Mouse (Mus musculus): ENCODE data around the gene Oxnad1. TPM values are rescaled to one million over a fixed set of nuclear protein-coding genes. Genes with fewer than 3 reads are reported as not detected.
"Not testable (repeated sequence)": the region's sequence is repeated elsewhere in the genome, so short reads cannot be mapped to it uniquely, and the experiment has no call there.

The Oxnad1 gene
- polyA plus RNA-seq, 1 experiment from 2014 or later = 20.1 TPM

- peaks cover 62% of the 10 kb centered on the region for H3K36me3 ChIP-seq (replicated peaks)
- no peak overlapping the region for H3K27ac ChIP-seq (replicated peaks)
- H3K4me3 ChIP-seq = no peak overlapping the region
- DNase-seq (ENCODE audit: low spot score) = no peak
- H3K4me1 ChIP-seq = peaks cover 31% of the 10 kb centered on the region
- no peaks in the 10 kb centered on the region for H3K9me3 ChIP-seq
- H3K27me3 ChIP-seq (replicated peaks; ENCODE audit: low read depth, poor library complexity, severe bottlenecking) = no peaks in the 10 kb centered on the region
- WGBS = 89% methylated on average over 11 of the region's 11 CpGs
Observed at GRCm38 (mm10) chr14:32093500-32094117, 8.4 kb downstream of the Oxnad1 start.

GRCm38 (mm10) chr14:32095646-32096045 is 10.5 kb downstream of the Oxnad1 start:
- H3K36me3 ChIP-seq (replicated peaks) = peaks cover 82% of the 10 kb centered on the region
- 86% methylated on average over 5 of the region's 5 CpGs for WGBS
- DNase-seq (ENCODE audit: low spot score) = no peak
- no peaks in the 10 kb centered on the region for H3K27me3 ChIP-seq (replicated peaks; ENCODE audit: low read depth, poor library complexity, severe bottlenecking)
- peaks cover 19% of the 10 kb centered on the region for H3K4me1 ChIP-seq
- no peak overlapping the region for H3K4me3 ChIP-seq
- no peak overlapping the region for H3K27ac ChIP-seq (replicated peaks)
- no peaks in the 10 kb centered on the region for H3K9me3 ChIP-seq

GRCm38 (mm10) chr14:32096740-32097139 is 11.6 kb downstream of the Oxnad1 start:
- WGBS = 87% methylated on average over 5 of the region's 5 CpGs
- peaks cover 89% of the 10 kb centered on the region for H3K36me3 ChIP-seq (replicated peaks)
- no peaks in the 10 kb centered on the region for H3K9me3 ChIP-seq
- H3K4me1 ChIP-seq = peaks cover 8% of the 10 kb centered on the region
- H3K27ac ChIP-seq (replicated peaks) = no peak overlapping the region
- no peak overlapping the region for H3K4me3 ChIP-seq
- no peaks in the 10 kb centered on the region for H3K27me3 ChIP-seq (replicated peaks; ENCODE audit: low read depth, poor library complexity, severe bottlenecking)
- DNase-seq (ENCODE audit: low spot score) = no peak

- no peak for DNase-seq (ENCODE audit: low spot score)
- 93% methylated on average over 7 of the region's 7 CpGs for WGBS
- no peaks in the 10 kb centered on the region for H3K27me3 ChIP-seq (replicated peaks; ENCODE audit: low read depth, poor library complexity, severe bottlenecking)
- H3K36me3 ChIP-seq (replicated peaks) = peaks cover 90% of the 10 kb centered on the region
- H3K27ac ChIP-seq (replicated peaks) = no peak overlapping the region
- no peak overlapping the region for H3K4me3 ChIP-seq
- H3K9me3 ChIP-seq = no peaks in the 10 kb centered on the region
- no peaks in the 10 kb centered on the region for H3K4me1 ChIP-seq
Observed at GRCm38 (mm10) chr14:32097691-32098090, 12.5 kb downstream of the Oxnad1 start.

- no peaks in the 10 kb centered on the region for H3K27me3 ChIP-seq (replicated peaks; ENCODE audit: low read depth, poor library complexity, severe bottlenecking)
- H3K36me3 ChIP-seq (replicated peaks) = peaks cover 89% of the 10 kb centered on the region
- no peak for DNase-seq (ENCODE audit: low spot score)
- H3K9me3 ChIP-seq = no peaks in the 10 kb centered on the region
- WGBS = 89% methylated on average over 3 of the region's 3 CpGs
- no peaks in the 10 kb centered on the region for H3K4me1 ChIP-seq
- no peak overlapping the region for H3K4me3 ChIP-seq
- H3K27ac ChIP-seq (replicated peaks) = no peak overlapping the region
Observed at GRCm38 (mm10) chr14:32098951-32099350, 13.8 kb downstream of the Oxnad1 start.

- Histone ChIP-seq H3K27ac (replicated peaks) (no peak overlapping the region), H3K4me1 (peaks cover 6% of the 10 kb centered on the region; the same call in 1 of the 2 replicates), H3K9me3 (no peaks in the 10 kb centered on the region), H3K36me3 (replicated peaks) (peaks cover 49% of the 10 kb centered on the region), H3K4me3 (no peak overlapping the region), H3K27me3 (replicated peaks; ENCODE audit: low read depth, poor library complexity, severe bottlenecking) (no peaks in the 10 kb centered on the region)
- WGBS = 88% methylated on average over 4 of the region's 4 CpGs
- DNase-seq (ENCODE audit: low spot score) = no peak
Observed at GRCm38 (mm10) chr14:32103556-32103955, 18.4 kb downstream of the Oxnad1 start.

- Histone ChIP-seq H3K36me3 (replicated peaks) (peaks cover 28% of the 10 kb centered on the region), H3K27ac (replicated peaks) (no peak overlapping the region), H3K27me3 (replicated peaks; ENCODE audit: low read depth, poor library complexity, severe bottlenecking) (no peaks in the 10 kb centered on the region), H3K9me3 (no peaks in the 10 kb centered on the region), H3K4me1 (peaks cover 6% of the 10 kb centered on the region; the same call in 1 of the 2 replicates), H3K4me3 (no peak overlapping the region)
- 60% methylated on average over 7 of the region's 7 CpGs for WGBS
- no peak for DNase-seq (ENCODE audit: low spot score)
Observed at GRCm38 (mm10) chr14:32105663-32106062, 20.5 kb downstream of the Oxnad1 start.

- H3K27me3 ChIP-seq (replicated peaks; ENCODE audit: low read depth, poor library complexity, severe bottlenecking) = no peaks in the 10 kb centered on the region
- H3K36me3 ChIP-seq (replicated peaks) = peaks cover 20% of the 10 kb centered on the region
- no peaks in the 10 kb centered on the region for H3K9me3 ChIP-seq
- WGBS = 89% methylated on average over 4 of the region's 4 CpGs
- no peak overlapping the region for H3K4me3 ChIP-seq
- no peak overlapping the region for H3K27ac ChIP-seq (replicated peaks)
- DNase-seq (ENCODE audit: low spot score) = no peak
- H3K4me1 ChIP-seq = peaks cover 6% of the 10 kb centered on the region; the same call in 1 of the 2 replicates
Observed at GRCm38 (mm10) chr14:32106911-32107310, 21.7 kb downstream of the Oxnad1 start.

GRCm38 (mm10) chr14:32112124-32112523 is 26.9 kb downstream of the Oxnad1 start:
- WGBS = 91% methylated on average over 10 of the region's 10 CpGs
- H3K9me3 ChIP-seq; DNase-seq (ENCODE audit: low spot score); H3K4me1 ChIP-seq; H3K27ac ChIP-seq (replicated peaks); H3K36me3 ChIP-seq (replicated peaks); H3K27me3 ChIP-seq (replicated peaks; ENCODE audit: low read depth, poor library complexity, severe bottlenecking); H3K4me3 ChIP-seq: not testable (repeated sequence)

GRCm38 (mm10) chr14:32120940-32121919 is 36.1 kb downstream of the Oxnad1 start:
- Histone ChIP-seq H3K4me3 (no peak overlapping the region), H3K9me3 (no peaks in the 10 kb centered on the region), H3K27ac (replicated peaks) (no peak overlapping the region), H3K27me3 (replicated peaks; ENCODE audit: low read depth, poor library complexity, severe bottlenecking) (no peaks in the 10 kb centered on the region), H3K4me1 (peaks cover 6% of the 10 kb centered on the region; the same call in 1 of the 2 replicates), H3K36me3 (replicated peaks) (no peaks in the 10 kb centered on the region)
- DNase-seq (ENCODE audit: low spot score) = no peak
- 73% methylated on average over 11 of the region's 11 CpGs for WGBS

- Histone ChIP-seq H3K27me3 (replicated peaks; ENCODE audit: low read depth, poor library complexity, severe bottlenecking) (no peaks in the 10 kb centered on the region), H3K36me3 (replicated peaks) (no peaks in the 10 kb centered on the region), H3K9me3 (no peaks in the 10 kb centered on the region), H3K4me1 (peaks cover 6% of the 10 kb centered on the region; the same call in 1 of the 2 replicates), H3K4me3 (no peak overlapping the region), H3K27ac (replicated peaks) (no peak overlapping the region)
- DNase-seq (ENCODE audit: low spot score) = no peak
- 51% methylated on average over 2 of the region's 2 CpGs for WGBS
Observed at GRCm38 (mm10) chr14:32121920-32122315, 36.7 kb downstream of the Oxnad1 start.

- DNase-seq (ENCODE audit: low spot score) = no peak
- no peak overlapping the region for H3K4me3 ChIP-seq
- no peaks in the 10 kb centered on the region for H3K9me3 ChIP-seq
- no peak overlapping the region for H3K27ac ChIP-seq (replicated peaks)
- H3K36me3 ChIP-seq (replicated peaks) = no peaks in the 10 kb centered on the region
- 56% methylated on average over 3 of the region's 3 CpGs for WGBS
- H3K4me1 ChIP-seq = peaks cover 6% of the 10 kb centered on the region; the same call in 1 of the 2 replicates
- H3K27me3 ChIP-seq (replicated peaks; ENCODE audit: low read depth, poor library complexity, severe bottlenecking) = no peaks in the 10 kb centered on the region
Observed at GRCm38 (mm10) chr14:32124261-32124660, 39.1 kb downstream of the Oxnad1 start.

- H3K27ac ChIP-seq (replicated peaks); H3K36me3 ChIP-seq (replicated peaks); H3K9me3 ChIP-seq; DNase-seq (ENCODE audit: low spot score); H3K27me3 ChIP-seq (replicated peaks; ENCODE audit: low read depth, poor library complexity, severe bottlenecking); H3K4me3 ChIP-seq; H3K4me1 ChIP-seq: not testable (repeated sequence)
- 79% methylated on average over 5 of the region's 5 CpGs for WGBS
Observed at GRCm38 (mm10) chr14:32125256-32125655, 40.1 kb downstream of the Oxnad1 start.

Data from embryonic facial prominence, embryonic 10.5 days (tissue).